Mouse (Mus musculus) ES-Bruce4 (cell line): ENCODE measurements at regions not wholly inside any gene's neighbourhood (a gene's known extent, or its start where the extent isn't known, plus 50 kb on each side); places are given as distances from the start of the nearest gene placed in this dataset.

Experiments used
- EP300 ChIP-seq: IDR thresholded peaks from 2 replicates; pipeline ENCODE4 v1.6.1; 2011; ENCODE audit warnings: low read depth, low read length; ENCODE audit not compliant: insufficient read depth
- POLR2A ChIP-seq: IDR thresholded peaks from one replicate; pipeline ENCODE4 v1.8.1; 2011; ENCODE audit warnings: low read length; ENCODE audit not compliant: insufficient read depth

- no peak for TF ChIP-seq POLR2A
- TF ChIP-seq EP300 = no peak
These were observed 336.9 kb downstream of the Bcl11a start for GRCm38 (mm10) chr11:24414804-24415203.
